Mouse (Mus musculus): Measurements from ENCODE around the gene AW146154. TPM values are rescaled to one million over a fixed set of nuclear protein-coding genes. Genes with fewer than 3 reads are reported as not detected.

Gene AW146154
- polyA plus RNA-seq, 1 experiment from 2014 or later: 8.2 TPM

Other genes starting within 250 kb of the AW146154 start
- gene AI987944, start 106.5 kb downstream of the AW146154 start, polyA plus RNA-seq (2016; fragmentation: Nextera tagmentation; extraction: Ambion mirVana): 11.2 and 11.9 TPM in 2 replicates
- gene Vmn2r57, start 51.2 kb downstream of the AW146154 start, polyA plus RNA-seq (2016; fragmentation: Nextera tagmentation; extraction: Ambion mirVana): 0.17 and 0.20 TPM in 2 replicates
- 0.06 TPM in 1 of 2 replicates, not detected in the other for gene Gm20449, start 473 bp downstream of the AW146154 start, polyA plus RNA-seq (2016; fragmentation: Nextera tagmentation; extraction: Ambion mirVana)
- gene Gm6871, start 73.8 kb upstream of the AW146154 start, polyA plus RNA-seq (2016; fragmentation: Nextera tagmentation; extraction: Ambion mirVana): 0.09 TPM in 1 of 2 replicates, not detected in the other
- 8.9 and 10.1 TPM in 2 replicates for gene 2610021A01Rik, start 99.3 kb upstream of the AW146154 start, polyA plus RNA-seq (2016; fragmentation: Nextera tagmentation; extraction: Ambion mirVana)
- 6.4 and 8.9 TPM in 2 replicates for gene Zfp788, start 133.3 kb upstream of the AW146154 start, polyA plus RNA-seq (2016; fragmentation: Nextera tagmentation; extraction: Ambion mirVana)